Mouse (Mus musculus) lung, postnatal 36 days (tissue): ENCODE data around the gene Tnni3k.
A peak's percentile ranks its signal among the peaks of the same experiment; 100 is the strongest.
"Not testable (repeated sequence)": the region's sequence is repeated elsewhere in the genome, so short reads cannot be mapped to it uniquely, and the experiment has no call there.

Source experiments
- DNase-seq: peaks from one replicate; pipeline ENCODE4 v3.0.0; 2022; ENCODE audit warnings: mixed read lengths

The Tnni3k gene

DNA sequence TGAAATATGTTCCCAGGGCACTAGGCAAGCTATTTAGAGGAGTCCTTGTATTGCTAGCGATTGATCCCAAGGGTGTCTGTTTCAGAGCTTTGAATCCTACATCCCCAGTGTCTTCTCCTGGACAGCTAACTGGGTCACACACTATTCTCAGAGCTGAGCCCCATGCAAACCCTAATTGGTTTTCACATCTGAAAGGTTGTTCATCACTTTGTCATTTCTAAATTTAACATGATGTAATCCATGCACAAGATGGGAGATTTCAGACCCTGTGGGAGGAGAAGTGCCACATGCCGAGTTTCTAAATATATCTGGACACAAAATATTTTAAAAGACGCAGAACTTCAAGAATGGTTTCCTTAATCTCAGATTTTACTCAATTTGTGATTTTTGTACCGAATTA lies 230.5 kb downstream of the Tnni3k start:
- no peak for DNase-seq

DNA sequence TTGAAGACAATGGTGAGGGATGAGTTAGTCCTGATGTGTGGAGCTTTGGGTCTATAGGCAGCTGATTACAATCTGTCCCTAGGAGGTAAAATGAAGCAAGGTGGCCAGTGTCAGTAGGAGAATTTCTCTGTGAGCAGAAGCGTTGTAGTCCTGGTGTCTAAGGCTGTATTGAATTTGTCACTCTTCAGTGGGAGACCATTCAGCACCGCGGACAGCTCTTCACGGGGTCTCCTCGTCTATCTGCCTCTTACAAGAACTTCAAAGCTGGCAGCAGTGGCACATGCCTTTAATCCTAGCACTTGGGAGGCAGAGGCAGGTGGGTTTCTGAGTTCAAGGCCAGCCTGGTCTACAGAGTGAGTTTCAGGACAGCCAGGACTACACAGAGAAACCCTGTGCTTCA lies 235.5 kb downstream of the Tnni3k start:
- not testable (repeated sequence) for DNase-seq

- DNase-seq = peak; percentile 71
Observed at GRCm38 (mm10) chr3:154817732-154818131, 237.5 kb downstream of the Tnni3k start.

DNA sequence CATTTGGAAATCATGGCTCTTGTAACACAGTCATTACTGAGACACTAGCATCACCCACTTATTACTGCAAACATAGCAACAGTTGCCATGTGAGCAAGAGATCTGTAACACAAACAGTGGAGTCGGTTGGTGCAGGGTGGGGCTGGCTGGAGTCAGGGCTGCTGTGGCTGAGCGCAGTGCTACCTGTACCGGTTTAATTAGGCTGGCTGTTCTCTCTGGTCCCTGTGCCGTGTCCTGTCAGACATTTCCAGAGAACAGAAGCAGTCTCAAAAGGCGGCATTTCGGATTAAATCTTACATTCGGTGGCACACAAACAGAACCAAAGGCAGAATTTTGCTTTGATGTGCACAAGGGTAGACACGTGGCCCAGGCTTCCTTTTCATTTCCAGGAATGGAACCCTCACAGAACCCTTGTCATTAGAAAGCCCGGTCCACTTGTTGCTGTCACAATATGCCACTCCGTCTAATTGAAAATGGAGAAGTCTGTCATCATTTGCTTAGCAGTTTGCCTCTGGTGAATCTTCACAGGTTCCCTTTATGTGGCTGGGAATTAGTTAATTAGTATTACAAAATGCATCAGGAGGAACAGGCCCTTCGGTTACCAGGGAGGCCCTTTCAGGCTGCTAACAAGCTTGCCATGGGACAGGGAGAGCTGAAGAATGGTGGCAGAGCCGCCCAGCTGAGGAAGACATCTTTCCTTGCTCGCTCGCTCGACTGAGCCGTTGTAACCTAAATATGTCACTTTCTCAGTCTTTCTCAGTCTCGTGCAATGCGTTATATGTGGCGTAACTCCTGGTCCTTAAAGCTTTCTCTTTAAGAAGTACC lies 238.2 kb downstream of the Tnni3k start:
- peak; percentile 78 for DNase-seq

DNA sequence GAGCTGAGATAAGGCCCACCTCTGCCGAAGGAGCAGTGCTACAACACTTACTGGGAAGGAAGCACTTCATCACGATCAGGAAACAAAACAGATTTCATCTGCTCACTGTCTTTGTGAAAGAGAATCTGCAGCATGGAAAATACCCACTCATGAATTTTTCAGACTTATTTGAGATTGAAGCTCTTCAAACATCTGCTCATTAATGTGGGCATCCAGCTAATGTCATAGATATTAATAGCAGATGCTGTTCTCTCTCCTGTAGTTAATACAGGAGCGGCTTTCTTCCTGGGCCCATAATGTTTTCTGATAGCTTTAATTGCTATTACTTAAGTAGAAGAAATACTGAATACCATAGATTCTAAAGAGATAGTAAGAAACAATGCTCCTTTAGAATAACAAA lies 239.0 kb downstream of the Tnni3k start:
- DNase-seq = no peak

DNA sequence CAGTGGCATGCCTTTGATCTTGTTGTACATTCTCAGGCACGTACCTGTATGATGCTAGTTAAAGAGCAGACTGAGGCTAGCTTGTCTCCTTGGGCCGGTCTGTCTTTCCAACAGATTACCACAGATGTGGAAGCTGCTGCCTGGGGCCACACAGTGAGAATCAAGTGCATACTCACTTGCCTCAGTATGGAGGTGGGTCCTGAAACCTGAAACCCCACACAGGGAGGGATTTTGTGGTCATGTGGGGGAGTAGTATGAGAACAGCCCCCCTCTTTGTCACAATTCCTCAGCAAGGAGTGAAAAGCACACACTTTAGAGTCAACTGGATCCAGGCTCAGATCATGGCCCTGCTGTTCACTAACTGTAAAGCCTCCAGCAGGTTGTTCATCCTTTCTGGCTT lies 239.6 kb downstream of the Tnni3k start:
- DNase-seq = no peak

DNA sequence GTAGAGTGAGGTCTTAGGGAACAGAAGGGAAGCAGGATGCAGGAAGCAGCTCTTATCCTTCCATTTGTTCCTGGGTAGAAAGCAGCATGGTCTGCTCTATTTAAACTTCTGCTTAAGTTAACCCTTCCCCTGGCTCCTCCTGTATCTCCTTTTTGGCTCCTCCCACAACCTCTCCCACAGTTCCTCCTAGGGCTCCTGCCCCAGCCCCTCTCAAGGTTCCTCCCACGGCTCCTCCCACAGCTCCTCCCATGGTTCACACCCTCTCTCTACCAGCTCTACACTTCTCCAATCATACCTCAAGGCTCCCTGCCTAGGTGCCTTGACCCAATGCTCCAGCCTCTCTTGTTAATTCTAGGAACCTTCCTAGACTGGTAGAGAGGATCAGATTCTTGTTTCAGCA lies 242.3 kb downstream of the Tnni3k start:
- DNase-seq = peak; percentile 17

- DNase-seq = no peak
Observed at GRCm38 (mm10) chr3:154811833-154812232, 243.4 kb downstream of the Tnni3k start.

GRCm38 (mm10) chr3:154811281-154811680 lies 243.9 kb downstream of the Tnni3k start:
- DNase-seq = no peak

DNA sequence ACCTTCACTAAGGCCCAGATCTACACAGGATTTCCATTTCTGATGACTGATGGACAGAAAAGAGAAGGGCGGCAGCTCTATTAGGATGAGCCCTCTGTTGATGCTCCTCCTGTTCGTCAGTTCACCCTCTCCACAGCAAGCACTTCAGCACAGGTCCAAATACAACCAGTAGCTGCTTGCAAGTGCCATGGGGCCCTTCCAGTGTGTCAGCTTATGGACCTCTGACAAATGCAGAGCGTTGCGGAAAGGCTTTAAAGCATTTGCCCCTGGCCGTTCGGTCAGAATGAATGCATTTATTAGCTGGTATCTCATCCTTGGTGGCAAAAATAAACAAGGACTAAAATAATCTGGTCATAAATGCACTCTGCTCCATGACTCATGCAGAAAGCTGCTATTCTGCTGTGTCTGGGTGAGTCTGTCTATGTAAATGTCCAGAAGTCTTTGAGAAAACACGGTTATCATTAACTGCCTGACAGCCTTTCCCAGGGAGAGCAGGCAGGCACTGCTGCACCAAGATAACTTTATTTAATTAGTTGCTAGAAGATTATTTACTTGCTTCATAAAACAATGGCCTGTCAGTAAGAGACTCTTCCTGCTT lies 244.8 kb downstream of the Tnni3k start:
- DNase-seq = no peak

DNA sequence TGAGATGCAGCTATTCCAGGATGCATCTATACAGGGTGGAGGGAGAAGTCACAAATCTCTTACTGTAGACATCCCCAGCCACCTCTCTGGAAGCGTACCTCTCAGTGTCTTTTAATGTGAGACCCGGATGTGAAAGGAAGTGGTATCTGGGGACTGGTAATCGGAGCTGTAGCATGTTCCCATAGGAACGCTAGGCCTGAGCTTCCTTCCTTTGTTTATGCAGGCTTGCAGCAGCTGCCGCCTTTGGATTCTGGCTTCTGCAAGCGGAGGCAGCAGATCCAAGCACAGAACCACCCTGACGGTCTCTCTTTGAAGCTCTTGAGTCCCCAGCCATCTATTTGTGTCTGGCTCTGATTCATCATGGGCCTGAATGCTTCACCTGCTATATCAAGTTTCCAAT lies 248.6 kb downstream of the Tnni3k start:
- peak; percentile 54 for DNase-seq

DNA sequence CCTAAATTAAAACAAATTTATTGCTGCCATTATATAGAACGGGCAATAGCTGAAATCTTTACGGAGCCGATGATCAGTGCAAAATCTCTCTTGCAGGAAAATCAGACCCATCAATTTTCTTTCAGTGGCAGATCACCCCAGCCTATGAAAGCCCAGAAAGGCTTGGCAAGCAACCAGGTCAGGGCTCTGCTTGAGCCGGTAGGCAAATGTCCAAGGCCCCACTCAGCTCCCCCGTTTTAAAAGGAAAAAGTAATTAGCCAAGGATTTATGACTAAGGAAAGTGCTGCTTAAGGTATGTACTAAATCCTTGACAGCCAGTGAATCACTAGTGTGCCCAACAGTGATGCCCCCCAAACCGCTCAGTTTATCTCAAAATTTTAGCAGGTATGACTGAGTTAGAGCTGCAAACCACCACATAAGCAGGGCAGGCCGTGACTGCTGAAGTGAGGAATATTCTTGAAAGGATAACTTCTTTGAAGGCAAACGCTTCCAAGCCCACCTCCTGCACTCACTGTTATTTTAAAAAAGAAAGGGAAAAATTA lies 254.2 kb downstream of the Tnni3k start:
- no peak for DNase-seq

- no peak for DNase-seq
Observed at GRCm38 (mm10) chr3:154800454-154800853, 254.8 kb downstream of the Tnni3k start.

- no peak for DNase-seq
Observed at GRCm38 (mm10) chr3:154798806-154799205, 256.4 kb downstream of the Tnni3k start.

DNA sequence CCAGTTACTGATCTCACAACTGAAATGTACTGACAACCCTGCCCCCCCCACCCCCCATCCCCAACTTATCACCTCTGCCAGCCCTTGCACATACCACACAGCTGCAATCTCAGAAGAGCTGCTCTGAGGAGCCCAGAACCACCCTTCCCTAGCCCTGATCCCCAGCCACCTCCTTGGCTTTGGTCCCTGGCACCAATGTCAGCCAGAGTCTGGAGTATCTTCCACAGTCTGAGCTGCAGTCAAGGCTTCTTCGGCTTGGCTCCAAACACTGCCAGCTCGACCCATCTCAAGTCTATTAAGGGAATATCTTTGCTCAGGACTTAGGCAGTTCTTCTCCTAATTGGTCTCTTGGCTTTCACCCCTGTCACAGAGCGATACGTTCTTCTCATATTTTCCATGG lies 261.6 kb downstream of the Tnni3k start:
- DNase-seq = no peak

DNA sequence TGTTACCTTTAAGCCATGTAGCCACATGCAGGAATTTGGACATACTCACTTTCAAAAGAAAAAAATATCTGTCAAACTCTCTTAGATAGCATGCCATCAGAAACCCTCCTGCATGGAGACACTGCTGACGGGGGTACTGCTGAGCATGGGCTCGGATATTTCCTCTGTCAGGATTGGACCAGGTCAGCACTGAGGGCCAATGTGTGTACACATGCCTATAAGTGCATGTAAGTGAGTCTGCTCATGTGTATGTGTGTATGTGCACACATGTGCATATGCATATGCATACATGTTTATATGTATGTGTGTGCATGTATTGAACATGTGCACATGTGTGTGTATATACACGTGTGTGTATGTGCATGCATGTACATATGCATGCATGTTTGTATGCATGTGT lies 267.6 kb downstream of the Tnni3k start:
- no peak for DNase-seq

GRCm38 (mm10) chr3:154786354-154786753 lies 268.9 kb downstream of the Tnni3k start:
- DNase-seq = no peak

- DNase-seq = no peak
Observed at GRCm38 (mm10) chr3:154778836-154779595, 276.2 kb downstream of the Tnni3k start.

- no peak for DNase-seq
Observed at GRCm38 (mm10) chr3:154771651-154772050, 283.6 kb downstream of the Tnni3k start.

DNA sequence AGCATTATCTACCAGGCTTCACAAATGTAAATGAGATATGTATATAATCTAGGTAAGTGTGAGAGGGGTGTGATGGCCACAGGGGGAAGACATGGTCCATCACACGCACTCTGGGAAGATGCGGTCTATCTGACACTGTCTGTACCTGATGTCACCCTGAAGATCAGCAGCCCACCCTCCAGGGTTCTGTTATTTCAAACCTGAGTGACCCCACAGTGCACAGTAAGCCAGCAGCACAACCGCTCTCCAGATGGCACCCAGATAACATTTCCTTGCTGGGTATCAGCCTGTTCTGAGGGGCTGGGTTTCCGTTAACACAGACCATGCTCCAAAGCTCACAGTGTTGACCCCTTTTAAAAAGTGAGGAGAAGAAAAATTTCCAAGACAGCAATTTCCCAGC lies 288.9 kb downstream of the Tnni3k start:
- DNase-seq = no peak

DNA sequence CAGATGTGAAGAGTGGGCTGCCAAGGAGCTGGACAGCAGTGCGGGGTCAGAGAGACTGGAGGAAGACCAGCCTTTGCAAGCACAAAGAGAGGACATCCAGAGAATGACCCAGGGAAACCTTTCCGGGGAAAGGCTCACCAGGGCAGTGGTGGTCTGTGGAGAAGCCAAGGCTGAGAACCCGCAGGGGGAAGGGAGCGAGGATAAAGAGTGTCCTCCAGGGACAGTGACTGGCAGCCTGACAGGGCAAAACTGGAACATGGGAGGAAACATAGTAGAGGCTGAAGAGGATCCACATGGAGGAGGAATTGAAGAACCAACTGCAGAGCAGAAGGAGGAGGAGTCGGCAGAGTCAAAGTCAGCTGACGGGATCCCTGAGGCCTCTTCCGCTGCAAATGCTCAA lies 291.1 kb downstream of the Tnni3k start:
- DNase-seq = no peak

GRCm38 (mm10) chr3:154763374-154763773 lies 291.8 kb downstream of the Tnni3k start:
- DNase-seq = no peak

DNA sequence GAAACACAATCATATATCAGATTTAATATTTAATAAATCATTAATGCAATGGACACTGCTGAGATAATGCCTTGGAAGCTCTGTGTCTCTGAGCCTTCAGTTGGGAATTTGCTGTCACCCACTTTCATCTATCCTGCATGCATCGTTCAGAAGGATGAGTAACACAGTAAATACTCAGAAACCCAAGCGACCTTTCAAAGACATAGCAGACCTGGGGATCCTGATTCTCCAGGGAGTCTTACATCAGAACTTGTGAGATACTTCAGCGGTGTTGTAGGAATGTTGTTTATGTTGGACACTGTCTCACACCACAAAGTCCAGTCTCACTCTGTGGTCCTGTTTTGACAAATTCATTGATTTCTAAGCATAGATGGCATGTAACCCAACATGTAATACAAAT lies 294.1 kb downstream of the Tnni3k start:
- no peak for DNase-seq

GRCm38 (mm10) chr3:154758089-154758488 lies 297.1 kb downstream of the Tnni3k start:
- no peak for DNase-seq
